Comparison of ENCODE assay signal across 8 mouse cellular contexts in the genomic region with DNA sequence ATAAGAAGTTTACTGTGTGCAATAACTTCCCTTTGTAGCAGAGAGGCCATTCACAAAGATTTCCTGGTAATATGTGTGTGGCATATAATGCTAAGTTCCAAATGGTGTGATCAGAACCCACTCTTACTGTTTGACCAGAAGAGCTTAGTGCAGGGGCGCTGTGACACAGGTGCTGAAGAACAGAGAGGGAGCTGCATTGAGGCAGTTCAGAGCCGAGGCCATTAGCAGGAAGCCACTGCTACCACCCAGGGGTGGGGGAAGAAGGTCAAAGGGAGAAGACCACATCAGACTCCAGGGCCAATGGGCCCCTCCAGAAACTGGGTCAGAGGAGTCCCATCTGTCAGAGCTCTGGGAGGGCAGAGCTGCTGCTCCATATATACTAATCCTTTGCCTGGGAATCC. TPM values are rescaled to one million over a fixed set of nuclear protein-coding genes. Genes with fewer than 3 reads are reported as not detected.
DNase-seq lines count a peak whose midpoint lies in the region; ATAC-seq and TF ChIP-seq lines count a peak whose summit lies in the region.

No protein-coding gene starts in this region.

- H3K4me2 ChIP-seq in heart, embryonic 14.5 days (ENCODE audit: low read length), result peak overlapping the region; percentile 98
- peak overlapping the region; percentile 99 for H3K4me2 ChIP-seq in liver, embryonic 15.5 days
- H3K4me2 ChIP-seq in stomach, embryonic 16.5 days (ENCODE audit: low read depth, low read length), result peak overlapping the region; percentile 99

- no peak for TF ChIP-seq CTCF in gastrocnemius, adult 2 months (IDR thresholded peaks at IDR 0.05)

- H3K27me3 ChIP-seq in heart, embryonic 14.5 days (ENCODE audit: control insufficient read depth, insufficient read depth, low read length), result no peaks in the 10 kb centered on the region
- no peaks in the 10 kb centered on the region for H3K27me3 ChIP-seq in liver, embryonic 15.5 days
- no peaks in the 10 kb centered on the region for H3K27me3 ChIP-seq in stomach, embryonic 16.5 days (ENCODE audit: control insufficient read depth, insufficient read depth, low read length)

- DNase-seq in gastrocnemius, adult 2 months, result no peak
- DNase-seq in gastrocnemius, adult 18-20 months (ENCODE audit: low spot score), result no peak
- peak; percentile 68 for DNase-seq in cerebellum, adult 11-12 months
- no peak for DNase-seq in gastrocnemius, postnatal 25 days
- no peak for DNase-seq in kidney, postnatal 25 days

- peak overlapping the region; percentile 96 for H3K4me3 ChIP-seq in gastrocnemius, adult 2 months
- peak overlapping the region in 1 of 2 experiments; percentile 89; a peak in 2 of 4 replicates for H3K4me3 ChIP-seq in heart, embryonic 14.5 days (ENCODE audit: control insufficient read depth in 1 of 2, insufficient read depth in 1 of 2, low read depth in 1 of 2, low read length in 2 of 2)
- H3K4me3 ChIP-seq in liver, embryonic 15.5 days (replicated peaks), result peak overlapping the region; percentile 93
- H3K4me3 ChIP-seq in stomach, embryonic 16.5 days (replicated peaks; ENCODE audit: low read length), result peak overlapping the region; percentile 89

- H3K27ac ChIP-seq in gastrocnemius, adult 2 months, result peak overlapping the region; percentile 94
- no peak overlapping the region for H3K27ac ChIP-seq in heart, embryonic 14.5 days (replicated peaks in 1 of 2; ENCODE audit: control insufficient read depth in 1 of 2, insufficient read depth in 1 of 2, low read depth in 2 of 2, low read length in 2 of 2)
- no peak overlapping the region for H3K27ac ChIP-seq in liver, embryonic 15.5 days (replicated peaks)
- no peak overlapping the region for H3K27ac ChIP-seq in stomach, embryonic 16.5 days (ENCODE audit: low read length)

- ATAC-seq in heart, embryonic 14.5 days (ENCODE audit: insufficient number of reproducible peaks, insufficient read depth, low FRiP score, low read depth), result no peak
- no peak for ATAC-seq in liver, embryonic 15.5 days (ENCODE audit: insufficient read depth)
- no peak for ATAC-seq in stomach, embryonic 16.5 days (ENCODE audit: insufficient read depth, low FRiP score)

- WGBS in heart, embryonic 14.5 days, result 36% methylated on average over 2 of the region's 2 CpGs
- 15% methylated on average over 2 of the region's 2 CpGs for WGBS in liver, embryonic 15.5 days (ENCODE audit: insufficient replicate concordance)
- WGBS in stomach, embryonic 16.5 days, result 20% methylated on average over 2 of the region's 2 CpGs

- intact Hi-C loops in gastrocnemius, adult 2 months (cut with DNase I), result loop anchor here (5.0 kb wide), 2 partner anchors 42 to 67 kb away; no protein-coding TSS in a partner anchor

- no peaks in the 10 kb centered on the region for H3K9me3 ChIP-seq in heart, embryonic 14.5 days (ENCODE audit: control insufficient read depth, low read length)
- no peaks in the 10 kb centered on the region for H3K9me3 ChIP-seq in liver, embryonic 15.5 days (replicated peaks)
- no peaks in the 10 kb centered on the region for H3K9me3 ChIP-seq in stomach, embryonic 16.5 days (replicated peaks; ENCODE audit: control insufficient read depth, low read length)

- peaks cover 13 to 40% of the 10 kb centered on the region in 2 experiments for H3K4me1 ChIP-seq in heart, embryonic 14.5 days (ENCODE audit: control insufficient read depth in 2 of 2, insufficient read depth in 2 of 2, low read length in 2 of 2)
- H3K4me1 ChIP-seq in liver, embryonic 15.5 days (replicated peaks), result peaks cover 64% of the 10 kb centered on the region
- peaks cover 24% of the 10 kb centered on the region for H3K4me1 ChIP-seq in stomach, embryonic 16.5 days (ENCODE audit: control insufficient read depth, insufficient read depth, low read length)

- peak overlapping the region; percentile 93; the same call in 1 of the 2 replicates for H3K9ac ChIP-seq in heart, embryonic 14.5 days (ENCODE audit: low read length)
- H3K9ac ChIP-seq in liver, embryonic 15.5 days, result 0 out of 2 replicates have a peak overlapping the region, but pooled peaks have one; percentile 91
- no peak overlapping the region for H3K9ac ChIP-seq in stomach, embryonic 16.5 days (ENCODE audit: low read length)

- no peaks in the 10 kb centered on the region for H3K36me3 ChIP-seq in heart, embryonic 14.5 days (ENCODE audit: control insufficient read depth, insufficient read depth, low read length)
- H3K36me3 ChIP-seq in liver, embryonic 15.5 days (replicated peaks), result no peaks in the 10 kb centered on the region
- no peaks in the 10 kb centered on the region for H3K36me3 ChIP-seq in stomach, embryonic 16.5 days (ENCODE audit: control insufficient read depth, insufficient read depth, low read length)

RNA-seq across cellular contexts. Expression of a gene that starts 1.8 kb away (rescaled TPM):
- 10 to 100 TPM; 31.3 to 32.9 TPM for total RNA-seq in gastrocnemius, adult 2 months (2021)
- total RNA-seq in gastrocnemius, adult 18-20 months (2021), result 10 to 100 TPM; 27.8 to 29.2 TPM
- 24.7 and 29.4 TPM in 2 replicates for polyA plus RNA-seq in heart, embryonic 14.5 days (2014; fragmentation: Nextera tagmentation; extraction: Ambion mirVana)
- 9.8 and 10.5 TPM in 2 replicates for polyA plus RNA-seq in liver, embryonic 15.5 days (2015; fragmentation: Nextera tagmentation; extraction: Ambion mirVana)
- polyA plus RNA-seq in stomach, embryonic 16.5 days (2015; fragmentation: Nextera tagmentation; extraction: Ambion mirVana), result 30.0 and 30.7 TPM in 2 replicates
- total RNA-seq in gastrocnemius, postnatal 25 days (2021), result 10 to 100 TPM; 28.5 to 34.6 TPM

RNA-seq across cellular contexts. Expression of a gene that starts 51.4 kb away (rescaled TPM):
- total RNA-seq in gastrocnemius, adult 2 months (2021), result under 1 TPM; 0.17 to 0.23 TPM
- total RNA-seq in gastrocnemius, adult 18-20 months (2021), result under 1 TPM in 1 of 2 experiments, not detected in 1; 0.26 TPM
- 0.97 and 1.1 TPM in 2 replicates for polyA plus RNA-seq in heart, embryonic 14.5 days (2014; fragmentation: Nextera tagmentation; extraction: Ambion mirVana)
- 0.44 and 0.66 TPM in 2 replicates for polyA plus RNA-seq in liver, embryonic 15.5 days (2015; fragmentation: Nextera tagmentation; extraction: Ambion mirVana)
- 1.1 and 1.4 TPM in 2 replicates for polyA plus RNA-seq in stomach, embryonic 16.5 days (2015; fragmentation: Nextera tagmentation; extraction: Ambion mirVana)
- under 1 TPM in 1 of 2 experiments, not detected in 1; 0.24 TPM for total RNA-seq in gastrocnemius, postnatal 25 days (2021)
